Mouse (Mus musculus) layer of hippocampus, adult 11-12 months (tissue): ENCODE data around the gene Ccdc63.

Experiments
- DNase-seq: peaks from one replicate; pipeline ENCODE4 v3.0.0; 2022; ENCODE audit warnings: low spot score

Gene Ccdc63

GRCm38 (mm10) chr5:122084470-122084869 is 56.2 kb downstream of the Ccdc63 start:
- DNase-seq: no peak

DNA sequence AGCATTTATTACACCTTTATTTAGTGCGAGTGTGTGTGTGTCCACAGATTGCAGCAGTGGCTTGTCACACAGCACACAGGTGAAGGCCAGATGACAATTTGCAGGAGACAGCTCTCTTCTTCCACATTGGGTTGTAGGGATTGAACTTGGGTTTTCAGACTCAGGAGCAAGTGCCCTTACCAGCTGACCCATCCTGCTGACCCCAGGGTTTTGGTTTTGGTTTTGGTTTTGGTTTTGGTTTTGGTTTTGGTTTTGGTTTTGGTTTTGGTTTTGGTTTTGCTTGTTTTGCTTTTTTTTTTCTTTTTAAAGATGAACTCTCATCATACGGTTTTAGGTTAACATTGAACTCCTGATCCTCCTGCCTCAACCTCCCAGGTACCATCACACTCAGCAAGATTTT is 57.3 kb downstream of the Ccdc63 start:
- no peak for DNase-seq

DNA sequence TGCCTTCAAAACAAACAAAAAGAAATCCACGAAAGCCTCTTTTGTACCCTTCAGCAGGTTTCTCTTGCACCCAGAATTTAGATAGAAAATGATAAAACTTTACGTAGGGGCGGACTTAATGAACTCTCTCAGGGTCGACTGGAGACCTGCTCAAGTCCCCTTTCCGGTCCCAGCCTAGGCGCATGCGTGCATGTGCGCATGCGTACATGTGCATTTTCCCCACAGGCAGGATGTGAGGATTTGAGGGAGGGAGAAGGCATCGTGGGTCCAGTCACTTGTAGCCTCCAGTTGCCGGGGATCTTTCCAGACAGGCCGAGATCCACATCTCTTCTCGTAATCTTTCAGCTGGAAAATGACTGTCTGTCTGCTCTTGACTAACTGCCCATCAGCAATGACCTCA is 59.2 kb downstream of the Ccdc63 start:
- no peak for DNase-seq

DNA sequence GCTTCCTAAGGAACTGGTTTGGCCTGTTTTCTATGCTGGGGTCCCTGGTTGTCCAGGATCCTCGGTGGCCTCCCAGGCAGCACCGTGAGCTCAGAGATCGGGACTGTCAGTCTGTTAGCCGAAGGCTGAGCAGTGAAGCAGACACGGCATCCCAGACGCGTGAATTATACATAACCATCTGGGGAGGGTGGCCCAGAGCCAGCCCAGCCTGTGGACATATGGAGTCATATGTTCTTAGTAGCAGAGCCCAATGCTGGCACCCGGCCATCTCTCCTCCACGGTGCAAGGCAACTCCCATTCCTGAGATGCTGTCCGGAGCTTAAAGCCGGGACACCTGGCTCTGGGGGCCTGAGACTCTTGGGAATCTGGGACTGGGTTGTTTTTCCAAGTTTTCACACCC is 59.7 kb downstream of the Ccdc63 start:
- peak; percentile 83 for DNase-seq

DNA sequence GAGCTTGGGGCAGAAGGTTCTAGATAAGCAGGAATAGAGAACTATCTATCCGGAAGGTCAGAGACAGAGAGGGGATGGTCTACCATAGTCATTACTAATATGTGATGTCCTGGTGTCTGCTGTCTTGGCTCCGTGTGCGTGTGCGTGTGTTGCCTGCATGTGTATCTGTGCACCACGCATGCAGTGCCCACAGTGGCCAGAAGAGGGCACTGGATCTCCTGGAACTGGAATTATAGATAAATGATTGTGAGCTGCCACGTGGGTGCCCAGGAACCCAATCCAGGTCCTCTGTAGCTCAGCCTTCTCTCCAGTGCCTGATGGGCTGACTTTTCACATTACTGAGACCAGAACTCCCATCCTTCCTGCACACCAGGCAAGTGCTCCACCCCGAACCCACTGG is 60.8 kb downstream of the Ccdc63 start:
- no peak for DNase-seq

GRCm38 (mm10) chr5:122077244-122077643 is 63.4 kb downstream of the Ccdc63 start:
- DNase-seq: no peak

- no peak for DNase-seq
Measured at GRCm38 (mm10) chr5:122075736-122076135, 64.9 kb downstream of the Ccdc63 start.

DNA sequence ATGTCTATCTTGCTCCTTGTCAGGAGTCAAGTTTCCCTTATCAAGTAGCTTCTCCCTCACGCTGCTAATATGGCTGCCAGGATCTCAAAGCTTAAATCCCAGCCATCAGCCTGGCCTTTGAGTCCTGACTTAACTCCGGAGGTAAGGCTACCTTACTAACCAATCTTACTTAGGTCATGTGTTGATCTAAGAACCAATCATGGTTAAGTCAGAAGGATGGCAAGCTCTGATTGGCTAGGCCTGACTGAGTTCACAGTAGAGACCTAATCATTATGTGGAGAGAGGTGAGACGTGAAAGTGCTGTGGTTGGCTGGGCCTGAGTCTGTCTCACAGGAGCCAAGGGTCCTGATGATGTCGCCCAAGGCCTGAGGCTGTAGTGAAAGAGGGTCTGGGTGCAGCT is 68.6 kb downstream of the Ccdc63 start:
- no peak for DNase-seq

GRCm38 (mm10) chr5:122070963-122071800 is 69.4 kb downstream of the Ccdc63 start:
- no peak for DNase-seq

DNA sequence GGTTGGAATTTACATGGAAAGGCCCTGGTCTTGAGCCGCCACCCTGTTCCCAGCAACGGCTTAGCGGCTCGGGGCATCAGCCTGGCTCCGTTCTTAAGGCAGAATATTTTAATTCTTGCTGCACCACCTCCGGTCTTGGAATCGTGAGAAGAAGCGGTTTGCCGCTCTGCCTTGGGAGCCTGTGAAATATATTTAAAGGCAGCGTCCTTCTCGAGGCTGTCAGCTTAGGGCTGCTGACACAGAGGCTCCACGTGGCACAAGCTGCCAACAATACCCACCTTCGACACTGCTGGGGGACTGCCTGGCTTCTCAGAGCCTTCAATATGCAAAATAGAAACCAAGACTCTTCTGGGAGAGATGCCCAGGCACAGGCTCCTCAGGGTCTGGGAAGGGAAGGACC is 72.1 kb downstream of the Ccdc63 start:
- DNase-seq: no peak

DNA sequence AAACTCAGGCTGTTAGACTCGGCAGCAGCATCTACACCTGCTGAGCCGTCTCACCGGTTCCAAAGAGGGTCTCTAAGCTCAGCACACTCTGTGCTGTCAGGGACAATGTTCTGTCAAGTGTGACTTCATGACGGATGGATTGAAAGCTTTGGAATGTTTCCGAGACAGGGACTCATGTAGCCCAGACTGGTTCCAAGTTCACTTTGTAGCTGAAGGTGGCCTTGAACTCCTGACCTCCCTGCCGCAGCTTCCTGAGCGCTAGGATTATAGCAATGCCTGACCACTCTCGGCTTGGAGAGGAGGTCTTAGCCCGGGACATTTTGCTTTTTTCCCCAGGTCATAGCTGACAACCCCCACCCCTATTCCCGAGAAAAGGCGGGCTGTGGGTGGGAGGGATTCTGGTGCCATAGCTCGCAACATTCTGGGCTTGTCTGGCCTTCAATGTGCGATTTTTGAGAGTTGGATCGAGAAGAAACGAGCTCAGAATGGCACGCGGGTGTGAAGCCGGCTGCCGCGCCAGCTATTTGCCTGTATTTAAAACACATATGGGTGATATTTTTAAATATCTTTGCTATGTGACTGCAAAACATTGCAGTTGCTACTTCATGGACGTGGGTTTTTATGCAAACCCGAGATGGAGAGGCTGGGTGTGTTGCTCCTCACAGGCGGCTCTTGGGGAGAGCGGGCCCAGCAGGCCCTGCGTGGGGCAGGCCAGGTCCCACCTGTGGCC is 77.3 kb downstream of the Ccdc63 start:
- peak; percentile 60 for DNase-seq

DNA sequence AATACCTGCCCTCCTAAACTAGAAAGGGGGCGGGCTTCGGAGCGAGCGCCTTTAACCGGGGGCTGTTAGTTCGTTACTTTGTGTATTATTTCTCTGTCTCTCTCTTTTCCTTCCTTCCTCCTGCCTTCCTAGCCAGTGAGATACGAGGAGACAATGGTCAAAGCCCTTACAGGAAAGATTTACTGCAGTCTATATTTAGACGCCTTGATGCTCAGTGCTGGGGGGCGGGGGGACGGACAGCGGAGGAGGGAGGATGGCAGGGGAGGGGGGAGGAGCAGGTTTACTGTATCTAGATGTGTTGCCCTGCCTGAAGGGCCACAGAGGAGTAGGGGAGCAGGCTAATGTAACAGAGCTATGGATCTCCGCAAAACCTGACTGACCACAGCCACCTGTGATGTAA is 78.1 kb downstream of the Ccdc63 start:
- no peak for DNase-seq

- DNase-seq: no peak
Measured at GRCm38 (mm10) chr5:122060767-122061333, 79.8 kb downstream of the Ccdc63 start.

- DNase-seq: peak; percentile 62
Measured at GRCm38 (mm10) chr5:122059060-122060017, 81.3 kb downstream of the Ccdc63 start.
